Mouse (Mus musculus) hindbrain, postnatal 0 days (tissue): ENCODE results near the gene Rasgef1c. TPM values are rescaled to one million over a fixed set of nuclear protein-coding genes. Genes with fewer than 3 reads are reported as not detected.

Experiments used
- ATAC-seq: fragments of 200-750 bp; cut with Nextera tagmentation; 2 replicates; pipeline ENCODE4 v1.8.0; 2017; ENCODE audit warnings: mild to moderate bottlenecking, moderate TSS enrichment, moderate library complexity
- DNase-seq: peaks from one replicate; pipeline ENCODE4 v3.0.0-alpha.2; 2015; ENCODE audit warnings: low spot score
- H3K27ac ChIP-seq: fragments of 300-500 bp; sonication (generic); 2 replicates; pipeline ENCODE4 v1.5.1; 2014; ENCODE audit warnings: mild to moderate bottlenecking
- H3K27me3 ChIP-seq: fragments of 300-500 bp; sonication (generic); 2 replicates; pipeline ENCODE4 v1.6.1; 2014; ENCODE audit warnings: low read length, mixed read lengths; ENCODE audit not compliant: insufficient read depth
- H3K36me3 ChIP-seq: fragments of 300-500 bp; sonication (generic); 2 replicates; pipeline ENCODE4 v1.6.1; 2014; ENCODE audit warnings: low read length, mixed read lengths; ENCODE audit not compliant: insufficient read depth
- H3K4me1 ChIP-seq: fragments of 300-500 bp; sonication (generic); 2 replicates; pipeline ENCODE4 v1.6.1; 2014; ENCODE audit warnings: antibody characterized with exemption, low read length, mixed read lengths; ENCODE audit not compliant: insufficient read depth
- H3K4me2 ChIP-seq: fragments of 300-500 bp; sonication (generic); 2 replicates; pipeline ENCODE4 v1.6.1; 2014; ENCODE audit warnings: low read depth, mild to moderate bottlenecking, low read length, moderate library complexity, mixed read lengths
- H3K4me3 ChIP-seq: fragments of 300-500 bp; sonication (generic); 2 replicates; pipeline ENCODE4 v1.5.1; 2014; ENCODE audit warnings: low read length
- H3K9ac ChIP-seq: fragments of 300-500 bp; sonication (generic); replicated peaks from 2 replicates; pipeline ENCODE4 v1.6.1; 2014; ENCODE audit warnings: mild to moderate bottlenecking, low read length, moderate library complexity, mixed read lengths
- H3K9me3 ChIP-seq: fragments of 300-500 bp; sonication (generic); 2 replicates; pipeline ENCODE4 v1.6.1; 2016; ENCODE audit warnings: low read length, mixed read lengths
- CTCF ChIP-seq: IDR thresholded peaks from 2 replicates; pipeline ENCODE4 v1.5.1; 2016; ENCODE audit warnings: antibody characterized with exemption, control low read depth, low read depth
- WGBS: fragments of 180-500 bp; shearing (Covaris S2); extraction: QIAGEN DNeasy Blood & Tissue Kit; methylation state at CpG from one replicate; pipeline ENCODE4 v1.1.7; 2014; 5-methylcytosine and 5-hydroxymethylcytosine counted together
- polyA plus RNA-seq: library from polyadenylated mRNA; unstranded; fragments of >200 nt; fragmentation: Nextera tagmentation; extraction: Ambion mirVana; gene quantifications from 2 replicates; pipeline ENCODE4 v1.2.1, GENCODE M21; 2015
- total RNA-seq: library from RNA; depleted of rRNA; stranded (reverse); fragments of >200 nt; gene quantifications from 2 replicates; pipeline ENCODE4 v1.2.3, GENCODE M21; 2014

The Rasgef1c gene
- total and polyA plus RNA-seq, 2 experiments from 2014 or later: 44.9 to 50.2 TPM

DNA sequence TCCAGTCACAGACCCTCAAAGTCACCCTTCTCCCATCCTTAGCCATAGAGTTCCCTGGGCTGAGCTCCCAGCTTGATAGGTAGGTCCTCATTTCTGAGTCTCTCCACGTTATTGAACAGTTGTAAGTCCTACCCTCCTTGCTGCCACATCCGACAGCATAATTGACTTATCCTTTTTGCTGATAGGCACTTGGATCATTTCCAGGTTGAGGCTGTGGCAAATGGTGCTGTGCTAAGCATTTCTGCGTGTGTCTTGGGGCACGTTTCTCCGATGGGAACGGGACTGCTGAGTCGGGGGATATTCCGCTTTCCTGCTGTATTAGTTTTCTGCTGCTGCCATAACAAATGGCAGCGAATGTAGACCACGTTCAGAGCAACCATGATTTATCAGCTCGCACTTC lies 7.8 kb upstream of the Rasgef1c start:
- no peak for TF ChIP-seq CTCF
- Histone ChIP-seq H3K36me3 (no peaks in the 10 kb centered on the region), H3K4me3 (no peak overlapping the region), H3K27ac (no peak overlapping the region), H3K4me2 (no peak overlapping the region), H3K9me3 (peaks cover 5% of the 10 kb centered on the region; the same call in 1 of the 2 replicates), H3K4me1 (no peaks in the 10 kb centered on the region), H3K27me3 (no peaks in the 10 kb centered on the region), H3K9ac (no peak overlapping the region)
- 51% methylated on average over 11 of the region's 11 CpGs for WGBS
- DNase-seq: peak; percentile 32
- no peak for ATAC-seq

DNA sequence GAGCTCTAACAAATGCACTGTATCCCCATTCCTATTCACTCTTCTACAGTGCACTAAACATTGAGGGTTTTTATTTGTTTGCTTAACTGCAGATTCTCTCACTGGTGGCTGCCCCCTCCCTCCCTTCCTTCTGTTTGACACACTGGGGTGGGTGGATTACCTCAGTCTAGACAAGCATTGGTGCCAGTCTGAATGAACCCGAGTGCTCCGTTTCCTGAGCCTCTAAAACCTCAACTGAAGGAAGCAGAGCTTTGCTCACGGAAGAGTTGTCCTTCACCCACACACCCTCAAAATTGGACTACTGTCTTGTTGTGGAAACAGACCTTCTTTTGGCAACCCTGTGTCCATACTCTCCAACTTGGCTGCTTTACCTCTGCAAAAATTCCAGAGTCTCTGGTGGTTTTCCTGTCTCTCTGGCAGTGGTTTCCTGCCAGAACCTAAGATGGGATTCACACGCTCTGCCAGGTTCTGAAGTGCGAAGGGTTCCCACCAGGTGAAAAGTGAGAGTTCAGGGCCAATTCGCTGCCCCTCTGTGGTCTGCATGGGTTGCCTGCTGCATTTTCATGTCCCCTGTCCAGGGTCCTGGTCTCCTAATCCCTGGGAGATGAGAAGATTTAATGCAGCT lies 5.6 kb upstream of the Rasgef1c start:
- TF ChIP-seq CTCF: no peak
- no peak overlapping the region for H3K4me2 ChIP-seq
- H3K4me1 ChIP-seq: no peaks in the 10 kb centered on the region
- no peak overlapping the region for H3K27ac ChIP-seq
- H3K9me3 ChIP-seq: peaks cover 5% of the 10 kb centered on the region; the same call in 1 of the 2 replicates
- H3K4me3 ChIP-seq: no peak overlapping the region
- DNase-seq (no peak), ATAC-seq (no peak)
- 65% methylated on average over 6 of the region's 6 CpGs for WGBS
- no peaks in the 10 kb centered on the region for H3K36me3 ChIP-seq
- no peaks in the 10 kb centered on the region for H3K27me3 ChIP-seq
- H3K9ac ChIP-seq: no peak overlapping the region

DNA sequence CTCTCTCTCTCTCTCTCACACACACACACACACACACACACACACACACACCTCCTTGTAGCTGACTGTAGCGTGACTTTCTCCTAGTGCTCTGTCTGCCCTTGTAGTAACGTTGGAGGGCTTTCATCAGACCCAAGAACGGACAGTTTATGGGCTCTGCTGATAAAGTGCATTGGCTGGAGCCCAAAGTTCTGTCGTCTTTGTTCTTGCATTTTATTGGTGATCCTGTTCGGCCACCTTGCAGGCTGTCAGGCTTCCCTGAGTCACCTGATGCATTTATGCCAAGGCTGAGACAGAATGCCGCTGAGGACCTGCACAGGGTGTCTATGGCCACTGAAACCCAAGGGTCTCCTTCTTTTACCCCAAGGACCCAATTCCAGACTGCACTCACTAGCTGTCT lies 1.6 kb upstream of the Rasgef1c start:
- DNase-seq: no peak
- H3K9me3 ChIP-seq: peaks cover 5% of the 10 kb centered on the region; the same call in 1 of the 2 replicates
- H3K4me3 ChIP-seq: no peak overlapping the region
- no peak for ATAC-seq
- no peak overlapping the region for H3K4me2 ChIP-seq
- 67% methylated on average over 6 of the region's 6 CpGs for WGBS
- H3K9ac ChIP-seq: no peak overlapping the region
- H3K27me3 ChIP-seq: no peaks in the 10 kb centered on the region
- no peak for TF ChIP-seq CTCF
- H3K4me1 ChIP-seq: no peaks in the 10 kb centered on the region
- no peak overlapping the region for H3K27ac ChIP-seq
- no peaks in the 10 kb centered on the region for H3K36me3 ChIP-seq

DNA sequence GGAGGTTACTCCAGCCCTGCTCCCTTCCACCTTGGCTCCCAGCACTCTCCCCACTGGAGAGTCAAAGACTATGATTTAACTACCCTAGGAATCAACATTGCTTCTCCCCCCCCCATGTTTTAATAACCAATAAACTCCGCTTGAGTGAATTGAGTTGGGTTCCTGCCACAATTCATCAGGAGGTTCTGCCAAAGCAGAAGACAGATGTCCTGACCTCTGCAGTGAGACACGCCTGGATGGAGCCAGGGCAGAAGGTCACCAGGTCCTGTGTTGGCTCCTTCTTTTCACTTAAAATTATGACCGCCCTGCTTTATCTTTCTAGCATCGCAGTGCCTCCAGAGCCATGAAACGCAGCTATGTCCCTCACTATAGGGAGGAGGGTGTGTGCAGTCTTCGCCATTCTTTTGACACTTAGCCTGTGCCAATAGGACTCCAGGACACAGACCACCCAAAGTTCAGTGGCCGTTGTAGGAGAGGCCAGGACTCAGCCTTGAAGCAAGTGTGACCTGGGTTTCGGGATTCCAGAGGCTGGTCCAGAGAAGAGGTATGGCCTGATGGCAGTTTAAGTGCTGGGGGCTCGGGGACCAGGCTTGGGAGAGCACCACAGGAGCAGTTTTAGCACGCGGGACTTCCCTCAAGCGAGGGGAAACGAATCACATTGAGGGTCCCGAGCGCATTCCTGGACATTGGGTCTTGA lies 525 bp upstream of the Rasgef1c start:
- Histone ChIP-seq H3K9ac (peak overlapping the region; percentile 80), H3K27ac (peak overlapping the region; percentile 72; the same call in 1 of the 2 replicates), H3K4me2 (peak overlapping the region; percentile 90), H3K36me3 (no peaks in the 10 kb centered on the region), H3K4me3 (peak overlapping the region; percentile 71), H3K9me3 (peaks cover 5% of the 10 kb centered on the region; the same call in 1 of the 2 replicates), H3K4me1 (no peaks in the 10 kb centered on the region), H3K27me3 (no peaks in the 10 kb centered on the region)
- WGBS: 20% methylated on average over 15 of the region's 15 CpGs
- no peak for TF ChIP-seq CTCF
- DNase-seq (no peak), ATAC-seq (peak; percentile 10; the same call in 1 of the 2 replicates)

DNA sequence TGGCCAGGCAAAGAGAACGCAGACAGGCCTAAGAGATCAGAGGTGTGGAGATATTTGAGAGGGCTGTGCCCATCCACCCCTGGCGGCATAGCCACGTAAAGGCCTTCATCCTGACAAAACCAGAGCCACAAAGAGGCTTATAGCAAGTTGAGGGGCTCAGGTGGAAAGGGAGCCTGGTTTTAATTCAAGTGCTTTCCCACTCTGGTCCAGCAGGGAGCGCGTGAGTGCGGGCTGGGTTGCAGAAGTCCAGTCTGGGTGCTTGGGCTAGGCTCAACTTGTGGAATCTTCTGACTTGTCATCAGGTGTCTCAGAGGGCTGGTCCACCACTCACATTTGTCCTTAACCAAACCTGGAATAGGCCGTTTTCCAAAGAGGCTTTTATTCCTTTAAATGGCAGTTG lies 1.7 kb downstream of the Rasgef1c start:
- Histone ChIP-seq H3K36me3 (no peaks in the 10 kb centered on the region), H3K9me3 (no peaks in the 10 kb centered on the region), H3K27me3 (no peaks in the 10 kb centered on the region), H3K27ac (no peak overlapping the region; the same call in 1 of the 2 replicates), H3K4me2 (peak overlapping the region; percentile 90), H3K4me3 (no peak overlapping the region), H3K4me1 (no peaks in the 10 kb centered on the region), H3K9ac (no peak overlapping the region)
- peak; percentile 42; the same call in 1 of the 2 replicates for ATAC-seq
- 14% methylated on average over 7 of the region's 7 CpGs for WGBS
- peak; percentile 72 for DNase-seq
- TF ChIP-seq CTCF: peak; percentile 88

DNA sequence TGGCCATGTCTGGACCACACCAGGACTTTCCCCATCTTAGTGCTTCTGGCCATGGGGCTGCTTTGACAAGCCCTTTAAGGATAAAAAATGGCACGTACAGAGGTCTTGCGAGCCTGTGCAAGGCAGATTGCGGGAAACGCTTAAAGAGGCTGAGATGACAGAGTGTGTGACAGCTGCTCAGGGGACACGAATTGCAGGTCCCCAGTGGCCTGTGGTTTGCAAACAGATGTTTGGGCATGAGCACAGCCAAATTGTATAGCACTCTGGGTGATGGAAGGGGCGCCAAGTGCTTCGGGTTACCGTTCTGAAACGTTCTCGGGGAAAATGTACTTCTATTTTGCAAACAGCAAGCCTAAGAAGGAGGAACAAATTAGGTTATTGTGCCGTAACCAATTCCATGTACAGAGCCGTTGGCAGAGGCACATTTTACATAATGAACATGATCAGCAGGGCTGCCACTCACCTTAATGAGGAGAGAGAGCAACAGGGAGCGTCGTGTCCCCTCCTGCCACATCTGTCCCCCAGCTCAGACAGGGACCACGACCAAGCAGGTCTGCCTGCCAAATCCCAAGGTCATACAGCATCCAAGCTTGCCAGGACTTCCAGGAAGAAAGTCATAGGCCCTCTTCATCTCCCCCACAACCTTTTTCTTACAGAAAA lies 17.0 kb downstream of the Rasgef1c start:
- no peak for TF ChIP-seq CTCF
- peak; percentile 77 for ATAC-seq
- peak; percentile 63 for DNase-seq
- Histone ChIP-seq H3K36me3 (no peaks in the 10 kb centered on the region), H3K27me3 (no peaks in the 10 kb centered on the region), H3K27ac (peak overlapping the region; percentile 65; the same call in 1 of the 2 replicates), H3K4me2 (0 out of 2 replicates have a peak overlapping the region, but pooled peaks have one; percentile 13), H3K4me3 (no peak overlapping the region), H3K4me1 (peaks cover 8% of the 10 kb centered on the region), H3K9me3 (no peaks in the 10 kb centered on the region), H3K9ac (no peak overlapping the region)
- WGBS: 26% methylated on average over 15 of the region's 15 CpGs
